Mouse (Mus musculus): ENCODE results near the gene P2rx6.
A peak's percentile ranks its signal among the peaks of the same experiment; 100 is the strongest.
"Not testable (repeated sequence)": the region's sequence is repeated elsewhere in the genome, so short reads cannot be mapped to it uniquely, and the experiment has no call there.

Gene P2rx6

GRCm38 (mm10) chr16:17561751-17562208 lies at the start of gene P2rx6:
P2rx6 (plus strand) TSS chr16:17561885.
- no peak for DNase-seq (ENCODE audit: low spot score in 2 of 2)

- DNase-seq (ENCODE audit: low spot score in 2 of 2) = no peak
Measured at GRCm38 (mm10) chr16:17518910-17519309, 42.8 kb upstream of the P2rx6 start.

DNA sequence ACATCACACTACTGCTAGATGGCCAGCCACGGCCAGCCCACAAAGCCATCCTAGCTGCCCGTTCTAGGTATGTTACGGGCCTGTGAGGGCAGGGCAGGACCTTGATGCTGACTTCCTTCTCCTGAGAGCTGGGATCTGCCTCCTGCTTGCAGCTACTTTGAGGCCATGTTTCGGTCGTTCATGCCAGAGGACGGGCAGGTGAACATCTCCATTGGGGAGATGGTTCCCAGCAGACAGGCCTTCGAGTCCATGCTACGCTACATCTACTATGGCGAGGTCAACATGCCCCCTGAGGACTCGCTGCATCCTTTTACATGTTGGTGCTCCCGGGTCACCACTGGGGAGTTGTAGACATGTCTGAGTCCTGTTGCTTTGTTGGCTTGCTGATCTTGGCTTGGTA lies 37.5 kb upstream of the P2rx6 start:
- no peak for DNase-seq (ENCODE audit: low spot score in 2 of 2)

DNA sequence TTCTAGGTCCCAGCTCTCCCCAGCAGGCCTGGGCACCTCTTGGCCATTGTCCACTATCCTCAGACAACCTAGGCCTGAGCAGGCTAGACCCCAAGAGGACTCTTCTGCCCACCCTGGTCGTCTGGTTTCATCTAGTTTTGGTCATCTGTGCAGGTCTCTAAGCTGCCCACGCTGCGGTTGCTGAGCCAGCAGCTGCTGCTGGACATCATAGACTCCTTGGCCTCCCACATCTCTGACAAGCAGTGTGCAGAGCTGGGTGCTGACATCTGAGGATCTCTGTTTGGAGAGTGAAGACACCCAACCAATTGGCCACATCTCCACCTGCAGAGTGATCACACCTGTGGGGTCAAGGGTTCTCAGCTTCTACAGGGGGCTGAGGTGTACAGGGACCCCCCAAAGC lies 36.2 kb upstream of the P2rx6 start:
- DNase-seq (ENCODE audit: low spot score in 2 of 2) = no peak

DNA sequence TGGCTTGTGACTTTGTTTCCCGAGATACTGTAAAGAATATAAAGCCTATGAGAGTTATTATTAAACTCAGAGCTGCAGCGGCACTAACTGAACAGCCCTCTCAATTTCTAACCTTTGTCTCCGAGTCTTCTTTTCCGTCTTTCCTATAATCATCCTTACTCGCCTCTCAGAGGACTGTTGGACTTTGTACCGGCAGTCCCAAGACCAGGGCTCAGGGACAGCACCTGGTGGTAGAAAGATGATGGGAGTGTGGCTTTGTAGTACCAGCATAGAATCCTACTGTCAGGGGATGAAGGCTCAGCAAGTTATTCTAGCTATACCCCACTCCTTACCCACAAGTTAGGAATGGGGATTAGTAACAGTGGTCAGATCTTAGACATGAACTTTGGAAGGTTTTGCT lies 35.5 kb upstream of the P2rx6 start:
- no peak for DNase-seq (ENCODE audit: low spot score in 2 of 2)

GRCm38 (mm10) chr16:17527606-17528005 lies 34.1 kb upstream of the P2rx6 start:
- DNase-seq (ENCODE audit: low spot score in 2 of 2) = no peak

GRCm38 (mm10) chr16:17528276-17528675 lies 33.4 kb upstream of the P2rx6 start:
- no peak for DNase-seq (ENCODE audit: low spot score in 2 of 2)

DNA sequence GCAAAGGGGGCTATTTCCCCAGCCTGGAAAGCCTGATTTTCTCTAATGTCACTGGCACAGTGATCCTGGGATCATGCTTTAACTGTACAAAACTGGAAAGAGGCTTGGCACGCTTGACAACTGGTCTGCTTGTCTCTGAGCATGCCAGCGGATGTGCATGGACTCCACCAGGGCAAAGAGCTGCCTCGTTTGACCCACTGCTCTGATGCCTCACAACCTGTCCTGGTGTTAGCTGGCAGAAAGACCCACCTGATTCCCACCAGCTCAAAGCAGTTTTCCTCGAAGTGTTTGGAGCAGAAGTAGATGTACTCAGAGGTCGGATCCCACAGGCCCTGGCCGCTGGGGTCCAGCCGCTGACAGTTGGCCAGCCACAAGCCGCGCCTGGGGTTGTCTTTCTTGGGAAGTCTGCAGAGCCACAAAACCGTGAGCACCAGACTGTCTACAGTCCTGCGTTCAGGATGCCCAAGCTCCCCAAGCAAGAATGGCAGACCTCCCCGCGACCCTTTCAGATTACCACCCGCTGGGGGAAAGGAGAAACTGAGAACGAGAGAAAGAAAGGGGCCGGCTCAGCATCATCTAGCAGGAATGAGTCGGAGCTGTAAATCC lies 31.6 kb upstream of the P2rx6 start:
- no peak for DNase-seq (ENCODE audit: low spot score in 2 of 2)

DNA sequence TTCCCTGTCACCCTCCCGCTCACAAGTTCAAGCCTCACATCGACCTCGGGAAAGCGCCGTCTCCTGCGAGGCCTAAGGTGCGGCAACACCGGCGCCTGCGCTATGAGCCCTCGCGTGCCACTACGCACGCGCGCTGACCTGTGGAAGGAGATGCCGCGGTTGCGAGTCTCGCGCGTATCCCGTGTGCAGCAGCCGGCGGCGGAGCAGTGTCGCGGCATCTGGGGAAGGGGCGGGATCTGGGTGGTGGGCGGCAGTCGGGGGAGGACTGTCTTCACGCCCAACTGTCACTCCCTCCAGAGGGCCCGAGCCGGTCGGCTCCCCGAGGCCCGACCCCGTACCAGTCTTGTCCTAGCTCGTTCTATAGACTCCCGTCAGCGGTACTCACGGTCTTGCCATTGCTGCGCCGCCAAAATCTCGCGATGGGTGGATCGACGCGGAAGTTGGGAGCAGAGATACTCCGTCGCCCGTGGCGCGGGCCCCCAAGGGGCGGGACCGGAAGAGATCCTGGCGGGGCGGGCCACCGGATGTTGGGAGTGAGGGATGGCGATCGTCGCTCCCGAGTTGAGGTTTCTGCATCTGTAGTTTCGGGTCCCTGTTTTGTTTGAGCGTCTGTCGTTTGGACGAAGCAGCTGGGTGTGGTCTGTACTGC lies 30.9 kb upstream of the P2rx6 start, which contains the start of gene Thap7:
Thap7 (minus strand) TSS at position 497 of the 649 bp plus-strand sequence.
- DNase-seq (ENCODE audit: low spot score in 2 of 2) = peak; percentile 90 to 95

DNA sequence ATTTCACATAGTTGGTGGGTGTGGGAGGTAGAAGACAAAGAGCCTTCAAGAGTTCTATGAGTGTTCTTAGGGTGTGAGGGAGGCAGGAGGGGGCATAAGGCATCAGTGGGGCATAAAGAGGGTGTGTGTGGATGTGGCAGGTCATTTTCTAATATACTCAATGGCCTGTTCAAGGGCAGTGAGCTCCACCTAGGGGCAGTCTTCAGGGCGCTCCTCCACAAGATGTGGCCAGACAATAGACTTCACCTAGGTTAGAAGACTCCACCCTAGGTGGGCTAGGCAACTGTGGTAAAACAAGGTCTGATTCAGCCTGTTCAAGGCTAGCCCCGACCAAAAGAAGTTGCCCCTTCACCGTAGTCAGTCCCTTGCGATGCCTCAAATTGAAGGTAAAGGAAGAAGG lies 29.4 kb upstream of the P2rx6 start:
- no peak for DNase-seq (ENCODE audit: low spot score in 2 of 2)

- DNase-seq (ENCODE audit: low spot score in 2 of 2) = no peak
Measured at GRCm38 (mm10) chr16:17532676-17533329, 28.9 kb upstream of the P2rx6 start.

DNA sequence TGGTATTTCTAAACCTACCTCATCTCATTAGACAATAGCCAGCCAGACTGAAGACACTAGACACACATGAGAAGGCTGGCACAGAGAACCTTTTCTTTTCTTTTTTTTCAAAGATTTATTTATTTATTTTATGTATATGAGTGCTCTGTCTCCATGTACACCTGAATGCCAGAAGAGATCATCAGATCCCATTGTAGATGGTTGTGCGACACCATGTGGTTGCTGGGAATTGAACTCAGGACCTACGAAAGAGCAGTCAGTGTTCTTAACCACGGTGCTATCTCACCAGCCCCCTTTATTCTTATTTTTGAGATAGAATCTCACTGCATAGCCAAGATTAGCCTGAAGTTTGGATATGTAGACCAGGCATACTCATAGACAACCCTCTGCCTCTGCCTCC lies 25.1 kb upstream of the P2rx6 start:
- no peak for DNase-seq (ENCODE audit: low spot score in 2 of 2)

GRCm38 (mm10) chr16:17542632-17543031 lies 19.1 kb upstream of the P2rx6 start:
- peak in 1 of 2 experiments; percentile 33 for DNase-seq (ENCODE audit: low spot score in 2 of 2)

DNA sequence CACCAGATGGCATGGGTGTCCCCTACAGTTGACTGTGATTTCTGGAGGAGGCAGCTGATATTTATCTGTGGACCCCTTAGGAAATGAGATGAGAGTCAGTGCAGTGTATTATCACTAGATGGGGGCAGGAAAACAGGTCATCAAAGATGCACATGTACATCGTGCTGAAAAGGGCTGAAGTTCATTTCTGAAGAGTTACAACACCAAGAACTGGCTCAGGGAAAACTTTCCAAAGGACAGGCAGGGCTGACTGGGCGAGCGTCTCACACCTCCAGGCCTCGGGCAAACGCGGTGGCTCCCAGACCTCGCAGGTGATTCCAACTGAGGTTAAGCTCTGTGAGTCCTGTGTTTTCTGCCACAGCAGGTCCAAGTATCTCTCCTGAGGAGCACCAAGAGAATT lies 8.8 kb upstream of the P2rx6 start:
- DNase-seq (ENCODE audit: low spot score in 2 of 2) = no peak

GRCm38 (mm10) chr16:17553910-17554685 lies 7.6 kb upstream of the P2rx6 start:
- no peak for DNase-seq (ENCODE audit: low spot score in 2 of 2)

DNA sequence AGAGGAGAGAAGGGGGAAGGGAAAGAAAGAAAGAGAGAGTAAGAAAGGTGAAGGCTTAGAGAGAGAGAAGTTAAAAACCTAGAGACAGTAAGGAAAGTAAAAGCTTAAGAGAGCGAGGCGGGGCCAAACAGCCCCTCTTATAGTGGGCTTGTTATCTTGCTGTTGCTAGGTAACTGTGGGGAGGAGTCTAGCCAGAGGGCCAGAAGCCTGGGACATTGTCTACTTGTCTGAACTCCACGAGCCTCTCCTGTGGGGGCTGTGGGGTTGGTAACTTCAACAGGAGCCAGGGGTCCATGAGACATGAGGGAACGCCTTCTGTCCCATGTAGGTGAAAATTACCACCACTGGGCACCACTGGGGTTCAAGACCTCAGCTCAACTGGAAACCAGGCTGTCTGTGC lies 7.0 kb upstream of the P2rx6 start:
- not testable (repeated sequence) for DNase-seq (ENCODE audit: low spot score in 2 of 2)

DNA sequence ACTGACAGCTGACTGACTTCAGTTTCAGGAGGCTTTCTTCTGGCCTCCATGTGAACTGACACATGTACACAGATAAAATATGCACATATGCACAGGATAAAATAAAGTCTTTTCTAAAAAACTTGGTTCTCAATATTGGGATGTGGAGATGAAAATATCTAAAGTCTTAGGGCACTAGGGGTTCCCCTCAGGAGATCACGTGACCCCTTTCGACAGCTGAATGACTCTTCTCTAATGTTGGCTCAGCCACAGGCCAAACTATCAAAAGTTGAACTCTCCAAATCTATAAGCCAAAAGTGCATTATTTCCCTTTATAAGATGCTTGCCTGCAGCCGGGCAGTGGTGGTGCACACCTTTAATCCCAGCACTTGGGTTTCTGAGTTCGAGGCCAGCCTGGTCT lies 5.5 kb upstream of the P2rx6 start:
- no peak for DNase-seq (ENCODE audit: low spot score in 2 of 2)

GRCm38 (mm10) chr16:17556907-17557306 lies 4.8 kb upstream of the P2rx6 start:
- no peak for DNase-seq (ENCODE audit: low spot score in 2 of 2)

DNA sequence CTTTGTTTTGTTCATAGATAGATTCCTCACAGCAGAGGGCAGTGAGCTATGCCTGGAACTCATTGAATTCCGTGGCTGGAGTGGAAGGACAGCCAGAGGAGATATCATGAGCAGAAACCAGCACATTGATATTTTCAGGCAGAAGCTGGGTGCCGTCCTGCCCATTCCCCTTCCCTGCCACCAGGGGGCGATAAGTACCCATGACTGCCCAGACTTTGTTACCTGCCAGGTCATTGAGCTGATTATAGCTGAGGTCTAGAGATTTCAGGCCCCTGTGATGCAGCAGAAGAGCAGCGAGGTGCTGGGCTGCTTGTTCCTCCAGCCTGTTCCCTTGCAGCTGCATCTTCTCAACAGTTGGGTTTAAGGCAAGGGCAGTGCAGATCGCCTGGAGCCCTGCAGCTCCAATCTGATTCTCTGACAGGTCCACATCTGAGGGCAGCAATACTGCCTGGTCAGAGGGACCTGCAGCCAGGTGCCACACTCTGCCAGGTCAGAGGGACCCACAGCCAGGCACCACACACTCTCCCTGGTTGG lies 3.7 kb upstream of the P2rx6 start:
- DNase-seq (ENCODE audit: low spot score in 2 of 2) = peak in 1 of 2 experiments; percentile 86

DNA sequence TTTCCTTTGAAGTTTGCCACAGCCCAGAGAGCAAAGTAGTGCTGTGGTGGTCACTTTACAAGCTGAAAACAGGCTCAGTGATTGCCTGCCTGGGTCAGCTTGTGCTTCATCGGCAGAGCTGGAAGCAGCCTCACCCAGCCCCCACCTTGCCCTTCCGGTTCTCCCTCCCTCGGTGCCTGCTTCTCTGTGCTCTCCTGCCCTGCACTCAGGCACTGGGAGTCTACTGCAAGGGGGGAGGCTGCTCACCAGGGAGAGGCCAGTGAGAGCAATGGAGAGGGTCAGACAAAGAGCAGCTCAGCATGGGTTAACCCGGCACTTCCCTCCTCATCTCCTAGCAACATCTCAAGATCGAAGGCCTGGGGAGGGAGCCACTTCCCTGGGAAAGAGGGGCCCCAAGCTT lies 2.9 kb upstream of the P2rx6 start:
- DNase-seq (ENCODE audit: low spot score in 2 of 2) = no peak

GRCm38 (mm10) chr16:17559396-17560027 lies 2.2 kb upstream of the P2rx6 start:
- DNase-seq (ENCODE audit: low spot score in 2 of 2) = no peak

Data from left cerebral cortex, adult 9 months (tissue).